Mouse (Mus musculus) retina, postnatal 1 day (tissue): ENCODE results near the gene Tmprss6.

Experiments
- DNase-seq: peaks from one replicate; pipeline ENCODE4 v3.0.0-alpha.2; 2012

Tmprss6 gene

DNA sequence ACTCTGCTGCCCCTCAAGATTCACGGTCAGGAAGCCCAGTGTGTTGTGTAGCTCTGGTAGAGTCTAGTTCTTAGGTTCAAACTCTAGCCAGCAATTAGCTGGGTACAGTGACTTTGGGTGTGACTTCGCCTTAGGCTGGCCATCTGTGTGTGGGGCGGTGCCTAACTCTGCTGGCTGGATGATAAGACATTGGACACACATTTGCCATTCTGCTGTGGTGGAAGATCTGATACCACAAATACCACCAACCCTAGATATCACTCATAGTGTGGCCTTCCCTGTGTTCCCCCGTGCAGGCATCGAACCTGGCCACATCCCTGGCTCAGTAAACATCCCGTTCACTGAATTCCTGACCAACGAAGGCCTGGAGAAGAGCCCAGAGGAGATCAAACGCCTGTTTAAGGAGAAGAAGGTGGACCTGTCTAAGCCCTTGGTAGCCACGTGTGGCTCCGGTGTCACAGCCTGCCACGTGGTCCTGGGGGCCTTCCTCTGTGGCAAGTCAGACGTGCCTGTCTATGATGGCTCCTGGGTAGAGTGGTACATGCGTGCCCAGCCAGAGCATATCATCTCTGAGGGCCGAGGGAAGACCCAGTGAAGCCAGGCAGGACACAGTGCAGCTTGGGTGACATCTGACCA is 55.2 kb downstream of the Tmprss6 start:
- no peak for DNase-seq

DNA sequence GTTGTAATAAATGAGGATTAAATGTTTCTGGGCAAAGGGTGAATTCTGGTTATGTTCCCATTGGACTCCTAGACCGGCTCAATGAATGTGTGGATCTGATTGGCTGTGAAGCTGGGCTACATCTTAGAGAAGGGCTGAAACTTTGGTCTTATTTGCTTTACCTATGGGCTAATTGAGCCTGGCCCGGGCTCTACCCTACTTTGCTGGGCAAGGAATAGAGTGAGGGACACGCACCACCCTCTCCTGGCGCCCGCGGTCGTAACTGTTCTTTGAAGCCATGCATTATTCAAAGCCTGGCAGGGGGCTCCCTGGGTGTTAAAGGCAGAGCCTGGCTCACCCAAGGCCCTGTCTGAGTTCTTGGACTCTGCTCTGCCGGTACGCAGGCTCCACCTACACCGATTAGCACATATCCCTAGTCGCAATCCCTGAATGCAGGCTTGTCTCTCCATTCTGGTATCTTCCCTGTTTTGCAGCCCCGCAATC is 58.8 kb downstream of the Tmprss6 start:
- no peak for DNase-seq

- peak; percentile 94 for DNase-seq
Measured at GRCm38 (mm10) chr15:78406293-78406934, 62.0 kb downstream of the Tmprss6 start, which contains the start of gene Mpst. TSS of gene Mpst (plus strand) at chr15:78406416.

GRCm38 (mm10) chr15:78405517-78406211 is 62.8 kb downstream of the Tmprss6 start, which contains the start of gene Tst:
TSS of gene Tst (minus strand) at chr15:78405907.
- DNase-seq, result peak; percentile 94

DNA sequence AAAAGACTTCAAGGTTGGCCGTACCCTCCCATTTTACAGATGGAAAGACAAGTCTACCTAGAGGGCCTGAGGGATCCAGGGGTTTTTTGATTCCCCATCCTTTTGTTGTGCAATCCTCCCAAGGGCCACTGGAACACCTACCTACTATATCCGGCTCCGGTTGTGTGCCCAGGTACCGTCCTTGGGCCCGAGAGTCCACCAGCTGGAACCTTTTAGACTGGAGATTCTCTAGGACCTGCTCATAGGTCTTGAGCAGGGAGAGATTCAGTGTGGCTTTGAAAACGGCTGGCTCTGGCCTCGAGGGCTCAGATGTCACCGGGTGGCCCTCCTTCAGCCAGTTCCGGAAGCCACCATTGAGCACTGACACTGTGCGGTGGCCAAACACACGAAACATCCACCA is 63.3 kb downstream of the Tmprss6 start:
- no peak for DNase-seq

GRCm38 (mm10) chr15:78403896-78404295 is 64.5 kb downstream of the Tmprss6 start:
- DNase-seq, result peak; percentile 61

DNA sequence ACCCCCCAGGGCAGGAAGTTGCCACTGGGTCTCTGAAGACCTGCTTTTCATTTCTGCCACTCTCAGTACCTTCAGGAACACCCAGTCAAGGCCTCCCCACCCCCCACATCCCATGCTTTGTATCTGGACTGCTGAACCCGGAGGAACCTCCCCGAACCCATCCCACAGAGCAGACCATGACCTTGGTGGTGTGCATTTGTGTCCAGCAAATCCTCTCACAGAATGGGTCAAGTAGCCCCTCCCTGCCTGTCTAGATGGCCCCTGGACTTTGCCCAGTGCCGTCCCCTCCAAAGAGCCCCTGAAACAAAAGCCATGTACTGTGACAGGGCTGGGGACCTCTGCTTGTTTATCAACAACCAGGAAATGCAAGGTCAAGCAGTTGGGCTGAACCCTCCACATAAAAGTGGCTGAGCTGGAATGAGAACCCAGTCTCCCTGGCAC is 65.1 kb downstream of the Tmprss6 start:
- no peak for DNase-seq

GRCm38 (mm10) chr15:78402423-78402822 is 66.0 kb downstream of the Tmprss6 start:
- no peak for DNase-seq

- no peak for DNase-seq
Measured at GRCm38 (mm10) chr15:78401921-78402320, 66.5 kb downstream of the Tmprss6 start.

DNA sequence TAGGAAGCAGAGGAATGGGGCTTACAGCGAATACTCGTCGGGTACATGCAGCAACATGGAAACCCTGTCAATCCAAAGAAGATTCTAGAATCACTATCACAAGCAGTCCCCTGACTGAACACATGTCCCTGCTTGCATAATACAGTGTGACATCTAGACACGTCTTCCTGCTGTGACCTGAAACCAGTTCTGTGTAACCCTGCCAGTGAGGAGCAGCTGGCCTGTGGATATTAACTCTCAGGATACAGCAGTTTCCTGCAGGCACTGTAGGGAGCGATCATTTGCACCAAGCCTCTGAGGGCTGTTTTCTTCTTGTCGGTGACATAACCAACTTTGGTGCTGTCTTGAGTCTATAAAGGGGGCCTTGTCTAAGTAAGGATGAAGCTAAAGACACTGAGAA is 67.1 kb downstream of the Tmprss6 start:
- DNase-seq, result peak; percentile 29

GRCm38 (mm10) chr15:78395478-78395962 is 72.9 kb downstream of the Tmprss6 start, which contains the start of gene Tex33:
TSS of gene Tex33 (minus strand) at chr15:78395912.
- DNase-seq, result no peak

GRCm38 (mm10) chr15:78390855-78391254 is 77.6 kb downstream of the Tmprss6 start:
- no peak for DNase-seq
